Mouse (Mus musculus) right cerebral cortex, adult 18-20 months (tissue): ENCODE measurements around the gene Selenom.

ENCODE experiments used
- DNase-seq: peaks from one replicate; pipeline ENCODE4 v3.0.0; 2022; ENCODE audit warnings: mixed read lengths

The Selenom gene

DNA sequence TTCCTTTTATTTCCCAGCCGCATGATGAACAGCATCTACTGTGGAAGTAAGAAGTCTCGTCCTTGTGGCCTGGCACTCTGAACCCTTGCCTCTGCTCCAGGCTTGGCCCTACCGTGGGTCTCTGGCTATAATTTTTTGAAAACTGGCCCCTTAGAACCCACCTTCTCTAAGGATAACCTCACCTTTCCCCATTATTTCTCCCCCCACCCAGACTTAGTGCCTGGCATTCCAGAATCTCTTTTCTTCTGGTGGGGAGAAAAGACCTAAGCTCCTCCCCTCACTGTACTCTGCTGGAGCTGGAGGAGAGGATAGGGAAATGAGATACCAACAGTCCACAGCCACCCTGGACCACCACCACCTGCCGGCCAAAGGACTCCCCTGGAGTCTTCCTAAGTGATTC lies 732 bp downstream of the Selenom start:
- DNase-seq, result no peak

DNA sequence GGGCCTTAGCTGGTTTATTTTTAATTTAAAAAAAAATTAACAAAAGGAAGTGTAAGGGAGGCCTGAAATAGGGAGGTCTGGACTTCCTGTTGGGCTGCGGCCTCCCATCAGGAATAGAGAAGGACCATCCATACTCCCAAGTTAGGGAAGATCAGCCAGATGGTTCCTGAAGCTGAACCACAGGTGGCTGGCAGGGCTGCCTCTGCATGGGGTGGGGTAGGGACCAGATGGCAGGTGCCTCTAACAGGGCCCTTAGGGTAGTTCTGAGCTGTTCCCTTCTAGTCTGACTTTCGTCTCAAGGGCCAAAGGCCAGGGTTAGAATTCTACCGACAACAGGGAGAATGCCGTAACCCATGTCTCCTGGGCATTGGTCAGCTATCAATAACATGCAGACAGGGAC lies 1.2 kb downstream of the Selenom start:
- no peak for DNase-seq

DNA sequence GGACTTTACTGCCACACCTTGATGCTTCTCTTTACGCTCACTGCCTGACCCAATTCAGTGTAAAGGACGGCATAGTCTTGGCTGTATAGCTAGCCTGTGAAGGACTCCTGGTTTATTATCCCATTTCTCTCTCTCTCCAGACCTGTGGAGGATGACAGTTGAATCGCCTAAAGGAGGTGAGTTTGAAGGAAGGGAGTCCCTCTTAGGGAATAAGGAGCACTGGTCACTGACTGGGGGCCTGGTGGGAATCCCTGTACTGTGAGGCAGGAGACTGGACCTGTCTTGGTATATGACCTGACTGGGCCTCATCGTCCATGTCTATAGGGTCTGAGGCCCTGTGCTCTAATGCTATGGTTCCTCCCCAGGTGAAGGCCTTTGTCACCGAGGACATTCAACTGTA lies 1.6 kb downstream of the Selenom start:
- no peak for DNase-seq

- no peak for DNase-seq
These were observed 2.7 kb downstream of the Selenom start for GRCm38 (mm10) chr11:3516859-3517845.

DNA sequence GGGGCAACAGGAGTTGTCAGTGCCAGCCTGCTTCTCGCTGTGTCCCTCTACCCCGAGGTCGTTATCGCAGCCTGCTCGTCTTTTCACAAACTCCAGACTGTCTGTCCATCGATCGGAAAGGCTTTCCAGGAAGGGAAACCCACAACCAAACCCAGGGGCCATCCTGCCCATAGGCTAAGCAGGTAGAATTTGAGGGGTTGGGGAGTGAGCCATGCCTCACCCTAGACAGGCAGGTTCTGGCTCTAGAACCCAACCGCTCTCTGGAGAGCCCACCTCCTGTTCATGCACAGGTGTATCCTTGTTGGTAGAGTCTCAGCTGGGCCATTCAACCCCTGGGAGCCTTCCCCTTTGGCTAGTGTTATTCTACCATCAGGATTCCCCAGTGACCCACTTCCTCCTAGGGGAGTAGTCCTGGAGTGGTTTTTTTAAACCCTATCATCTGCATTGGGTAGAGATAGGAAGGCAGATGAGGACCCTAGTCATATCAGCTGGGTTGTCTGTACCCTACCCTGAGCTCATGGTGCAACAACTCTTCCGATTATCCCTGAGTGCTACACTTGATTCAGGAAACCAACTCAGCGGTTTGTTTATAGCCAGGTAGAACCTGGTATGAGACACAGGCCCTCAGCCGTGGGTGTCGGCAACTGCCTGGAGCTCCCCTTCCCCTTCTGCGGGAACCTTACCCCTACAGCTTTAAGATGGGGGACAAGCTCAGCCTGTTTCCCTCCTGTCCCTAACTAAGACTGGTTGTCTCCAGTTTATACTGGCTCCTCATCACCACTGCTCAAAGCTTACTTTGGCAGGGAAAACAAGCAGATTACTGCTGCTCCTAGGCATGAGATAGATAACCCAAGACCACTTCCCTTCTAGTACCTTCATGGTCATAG lies 3.6 kb downstream of the Selenom start:
- DNase-seq, result no peak

DNA sequence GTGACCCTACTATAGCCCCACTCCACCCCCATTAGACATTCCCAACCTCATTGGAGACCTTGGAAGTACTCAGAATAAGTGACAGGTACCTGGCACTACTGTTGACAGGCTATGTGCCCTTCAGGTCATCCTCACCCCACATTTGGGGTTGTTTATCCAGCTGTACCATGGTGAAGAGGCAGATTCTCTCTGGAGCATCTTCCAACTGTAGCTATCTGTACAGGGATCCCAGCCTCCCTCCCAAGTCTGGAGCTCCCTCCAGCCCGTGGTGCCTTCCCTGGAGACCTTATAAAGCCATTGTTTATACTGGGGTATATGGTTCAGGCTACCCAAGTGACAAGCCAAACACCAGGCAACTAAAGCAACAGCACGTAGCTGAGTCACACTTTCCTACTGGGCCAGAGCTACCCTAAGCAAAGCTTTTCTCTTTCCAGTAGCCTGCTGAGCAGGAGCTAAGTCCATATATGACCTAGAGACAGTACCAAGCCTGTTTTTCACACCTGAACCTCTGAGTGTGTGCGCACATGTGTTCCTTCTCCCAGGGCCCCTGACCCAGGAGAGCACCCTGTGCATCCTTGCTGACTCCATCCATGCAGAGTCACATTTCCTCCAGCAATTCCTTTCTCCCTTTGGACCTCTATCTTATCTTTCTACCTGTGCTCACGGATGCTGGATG lies 4.7 kb downstream of the Selenom start:
- DNase-seq, result no peak

GRCm38 (mm10) chr11:3519756-3520398 lies 5.4 kb downstream of the Selenom start:
- DNase-seq, result no peak

- DNase-seq, result no peak
These were observed 6.4 kb downstream of the Selenom start for GRCm38 (mm10) chr11:3520919-3521318.

DNA sequence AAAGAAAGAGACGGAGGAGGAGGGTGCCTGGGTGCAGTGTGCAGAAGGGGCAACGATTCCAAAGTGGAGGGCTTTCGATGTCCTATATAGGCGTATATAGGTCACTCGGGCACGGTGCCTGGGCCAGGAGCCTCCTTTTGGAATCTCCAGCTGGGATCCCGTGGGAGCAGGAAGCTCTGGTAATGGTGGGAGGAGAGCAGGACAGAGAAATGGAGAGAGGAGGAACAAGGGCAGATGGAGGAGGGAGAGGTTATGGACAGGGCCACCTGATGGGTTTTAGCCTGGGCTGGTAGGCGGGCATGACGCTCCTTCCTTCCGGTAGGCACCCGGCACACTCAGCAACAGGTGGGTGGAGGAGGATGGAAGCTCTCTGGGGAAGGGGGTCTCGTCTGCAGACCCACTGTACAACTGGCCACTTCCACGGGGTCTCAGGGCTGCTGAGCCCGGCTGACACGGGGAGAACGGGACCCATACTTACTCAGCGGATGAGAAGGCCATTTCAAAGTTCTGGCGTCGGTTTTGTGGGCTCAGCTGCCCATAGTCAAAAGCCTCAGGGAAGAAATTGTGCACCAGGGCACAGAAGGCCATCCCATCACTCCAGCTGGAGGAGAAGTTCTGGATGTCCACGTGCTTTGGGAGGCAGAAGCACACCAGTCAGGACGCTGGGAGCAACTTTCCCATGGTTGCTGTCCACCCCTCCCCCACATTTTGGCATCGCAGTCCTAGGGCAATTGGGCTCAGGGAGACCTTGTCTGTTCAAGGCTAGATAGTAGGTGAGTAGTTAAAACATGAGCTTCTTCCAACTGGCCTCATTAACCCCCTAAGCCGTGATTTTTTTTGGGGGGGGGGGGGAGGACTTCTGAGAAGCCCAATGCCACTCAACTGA lies 7.1 kb downstream of the Selenom start:
- no peak for DNase-seq

DNA sequence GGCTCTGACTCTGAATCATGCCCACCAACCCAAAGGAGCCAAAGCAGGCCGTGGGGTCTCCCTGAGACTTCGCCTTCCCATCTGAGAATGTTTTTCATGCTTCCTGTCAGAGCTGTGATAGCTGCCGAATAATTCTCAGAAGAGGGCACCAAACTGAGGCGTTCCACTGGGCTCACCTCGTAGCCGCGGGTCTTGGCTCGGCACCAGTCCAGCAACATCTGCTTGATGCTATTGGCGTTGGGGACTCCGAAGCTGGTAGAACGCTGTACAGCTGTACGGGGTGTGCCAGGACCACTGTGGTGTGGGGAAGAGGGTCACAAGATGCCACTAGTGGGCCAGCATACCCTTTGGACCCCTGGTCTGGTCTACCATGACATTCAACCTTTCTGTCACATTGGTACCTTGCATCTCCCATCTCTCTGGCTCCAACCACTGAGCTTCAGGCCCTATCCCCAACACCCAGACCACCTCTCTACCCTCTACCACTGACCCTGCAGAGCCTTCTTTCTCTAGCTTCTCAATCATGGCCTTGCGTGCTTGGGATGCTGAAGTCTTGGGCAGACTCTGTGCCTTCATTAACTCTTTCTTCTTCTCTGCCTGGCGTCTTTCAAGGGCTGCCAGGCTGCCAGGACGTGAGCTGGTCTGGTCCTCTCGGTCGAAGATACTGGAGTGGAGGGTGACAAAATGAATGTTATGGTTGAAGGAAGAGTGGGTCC lies 8.0 kb downstream of the Selenom start:
- DNase-seq, result no peak

DNA sequence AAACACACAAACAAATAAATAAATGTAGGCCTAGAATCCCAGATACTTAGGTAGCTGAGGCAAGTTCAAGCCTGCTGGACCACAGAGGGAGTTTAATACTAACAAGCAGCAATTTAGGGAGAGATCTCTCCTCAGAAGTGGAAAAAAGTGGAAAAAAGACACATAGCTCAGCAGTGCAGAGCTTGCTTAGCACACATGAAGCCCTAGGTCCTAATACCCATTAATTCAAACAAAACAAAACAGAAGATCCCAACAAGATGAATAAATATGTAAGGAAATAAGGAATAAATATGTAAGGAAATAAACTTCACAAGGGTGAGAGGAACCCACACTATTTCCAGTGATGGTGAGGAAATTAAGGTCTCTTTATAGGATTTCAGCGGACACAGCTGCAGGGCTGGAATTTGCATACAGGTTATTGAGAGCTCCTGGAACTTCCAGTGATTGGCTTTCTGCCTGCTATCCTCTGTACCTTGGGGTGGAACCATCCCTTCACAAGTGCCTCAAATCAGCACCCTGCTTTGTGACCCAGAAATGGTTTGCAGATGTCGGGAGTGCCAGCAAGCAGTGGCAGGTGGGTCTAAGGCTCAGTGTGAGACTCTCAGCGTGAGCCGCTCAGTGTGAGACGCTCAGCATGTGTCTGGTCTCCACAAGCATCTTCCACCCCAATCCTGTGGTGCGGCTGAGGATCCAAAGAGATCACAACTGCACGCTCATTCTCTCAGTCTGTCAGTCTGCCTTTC lies 9.5 kb downstream of the Selenom start:
- no peak for DNase-seq

- no peak for DNase-seq
These were observed 11.1 kb downstream of the Selenom start for GRCm38 (mm10) chr11:3525560-3525959.

- no peak for DNase-seq
These were observed 11.7 kb downstream of the Selenom start for GRCm38 (mm10) chr11:3526207-3526606.

- DNase-seq, result no peak
These were observed 12.7 kb downstream of the Selenom start for GRCm38 (mm10) chr11:3526979-3527738.

GRCm38 (mm10) chr11:3527766-3528165 lies 13.3 kb downstream of the Selenom start:
- no peak for DNase-seq

DNA sequence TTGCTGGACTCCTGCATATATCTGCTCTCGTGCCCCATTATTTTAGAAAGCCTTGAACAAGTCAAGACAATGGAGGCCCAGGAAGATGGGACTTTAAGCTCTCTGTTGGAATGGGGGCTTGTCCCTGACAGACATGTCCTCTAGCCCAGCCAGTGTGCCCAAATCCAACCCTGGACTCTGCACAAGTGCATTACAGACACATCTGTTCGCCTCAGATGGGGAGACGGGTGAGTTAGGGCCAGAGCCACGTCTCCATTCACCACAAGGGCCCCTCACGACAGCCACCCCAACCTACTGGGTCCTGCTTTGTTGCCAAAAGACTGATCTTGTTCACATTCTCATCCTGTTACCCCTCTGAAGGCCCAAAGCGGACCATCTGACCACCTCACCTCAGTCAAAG lies 13.7 kb downstream of the Selenom start:
- DNase-seq, result no peak

DNA sequence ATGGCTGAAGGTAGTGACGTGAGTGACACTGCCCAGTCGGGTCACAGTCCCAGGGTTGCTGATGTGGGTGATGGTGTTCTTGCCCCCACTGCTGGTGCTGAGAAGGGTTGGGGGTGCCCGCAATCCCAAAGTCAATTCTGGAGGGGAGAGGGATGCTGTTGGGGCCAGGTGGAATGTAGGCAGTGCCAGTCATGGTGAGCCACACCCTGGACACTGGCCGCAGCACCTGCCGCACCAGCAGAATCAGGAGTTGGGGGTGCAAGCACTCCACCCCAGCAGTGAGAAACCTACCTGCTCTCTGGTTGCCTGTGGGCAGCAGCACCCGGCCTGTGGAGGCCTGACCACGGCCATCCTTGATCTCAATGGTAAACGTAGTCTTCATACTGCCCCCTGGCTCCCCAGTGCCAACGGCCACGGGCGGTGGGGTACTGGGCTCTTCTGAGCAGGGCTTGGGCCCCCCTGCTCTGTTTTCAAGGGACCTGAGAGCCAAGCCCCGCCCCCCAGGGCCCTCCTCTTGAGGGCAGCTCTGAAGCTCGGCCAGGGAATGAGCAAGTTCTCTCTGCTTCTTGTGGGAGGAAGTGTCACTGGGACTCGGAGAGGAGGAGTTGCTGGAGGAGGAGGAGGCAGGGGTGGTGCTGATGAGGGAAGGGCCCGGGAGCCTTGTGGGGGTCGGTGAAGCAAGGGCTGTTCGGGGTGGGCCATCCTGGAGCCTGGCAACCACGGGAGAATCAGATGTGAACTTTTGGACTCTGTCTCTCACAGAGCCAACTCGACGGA lies 15.2 kb downstream of the Selenom start:
- no peak for DNase-seq

DNA sequence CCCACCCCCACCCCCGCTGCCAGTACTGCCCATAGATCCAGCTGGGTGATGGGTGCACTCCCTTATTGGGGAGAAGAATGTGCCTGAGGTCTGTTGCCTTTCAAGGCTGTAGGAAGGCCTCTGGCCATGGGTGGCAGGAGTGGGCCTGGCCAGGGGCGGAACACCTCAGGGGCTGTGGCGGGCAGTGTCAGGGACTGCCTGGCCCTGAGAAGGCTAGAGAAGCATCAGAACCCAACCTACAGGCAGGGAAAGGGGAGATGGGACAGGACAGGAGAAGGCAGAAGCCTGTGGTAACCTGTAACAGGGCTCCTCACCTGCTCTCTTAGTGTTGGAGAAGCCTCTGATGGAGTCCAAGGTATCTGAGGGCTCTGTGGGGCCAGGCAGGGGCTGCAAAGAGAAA lies 16.2 kb downstream of the Selenom start:
- DNase-seq, result no peak
